Mouse (Mus musculus) right cerebral cortex, postnatal 4 days (tissue): ENCODE measurements at regions not wholly inside any gene's neighbourhood (a gene's known extent, or its start where the extent isn't known, plus 50 kb on each side); places are given as distances from the start of the nearest gene placed in this dataset.

Experiments used
- DNase-seq: peaks from one replicate; pipeline ENCODE4 v3.0.0-alpha.2; 2022

DNA sequence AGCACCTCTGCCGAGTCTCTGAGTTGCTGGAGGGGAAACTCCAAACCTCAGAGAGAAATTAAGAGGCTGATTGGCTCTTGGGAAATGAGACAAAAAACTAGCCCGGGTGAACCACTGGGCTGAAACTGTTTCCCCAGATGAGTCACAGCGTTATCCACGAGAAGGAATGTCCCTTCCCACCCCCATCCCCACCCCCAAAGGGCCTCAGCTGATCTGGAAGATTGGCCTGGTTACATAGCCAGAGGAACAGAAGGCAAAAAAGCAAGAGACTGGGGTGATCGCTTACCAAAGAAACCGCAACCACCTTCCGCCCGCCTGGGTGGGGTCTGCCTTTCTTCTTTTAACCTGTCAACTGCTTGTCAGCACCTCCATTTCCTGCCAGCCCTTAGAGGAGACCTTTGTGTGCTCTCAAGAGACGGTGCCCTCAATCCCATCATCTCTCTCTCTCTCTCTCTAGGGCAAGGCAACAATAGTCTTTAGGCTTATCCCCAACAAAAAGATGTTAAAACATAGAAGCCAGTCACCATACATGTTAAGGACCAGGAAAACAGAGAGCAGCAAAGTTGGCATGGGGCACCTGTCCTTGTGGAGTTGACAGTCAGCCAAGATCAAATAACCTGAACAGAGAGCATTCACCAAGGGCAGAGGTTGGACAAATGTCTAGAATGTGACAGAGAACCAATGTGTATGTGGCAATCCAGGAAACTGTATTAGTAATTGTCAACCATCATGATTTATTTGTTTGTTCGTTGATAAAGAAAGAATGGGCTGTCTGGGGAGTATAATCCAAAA, 244.4 kb downstream of the Rplp1 start:
- DNase-seq, result no peak

DNA sequence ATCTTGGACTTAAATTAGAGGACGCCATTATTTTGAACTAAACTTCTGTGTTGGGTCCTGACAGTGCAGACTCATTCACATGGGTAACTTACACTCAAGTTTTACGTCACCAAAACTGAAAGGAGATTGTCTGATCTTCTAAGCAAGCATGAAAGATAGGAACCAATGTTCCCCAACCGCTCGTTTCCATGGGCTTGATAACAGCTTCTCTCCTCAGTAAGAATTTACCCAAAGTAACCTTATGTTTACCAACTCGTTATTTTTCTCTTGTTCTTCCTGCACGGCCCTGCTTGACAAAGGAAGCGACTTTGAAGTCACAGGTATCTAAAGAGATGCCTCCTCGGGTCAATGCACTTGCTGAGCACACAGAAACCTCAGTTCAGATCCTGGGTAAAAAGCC, 245.6 kb downstream of the Rplp1 start:
- DNase-seq, result no peak

DNA sequence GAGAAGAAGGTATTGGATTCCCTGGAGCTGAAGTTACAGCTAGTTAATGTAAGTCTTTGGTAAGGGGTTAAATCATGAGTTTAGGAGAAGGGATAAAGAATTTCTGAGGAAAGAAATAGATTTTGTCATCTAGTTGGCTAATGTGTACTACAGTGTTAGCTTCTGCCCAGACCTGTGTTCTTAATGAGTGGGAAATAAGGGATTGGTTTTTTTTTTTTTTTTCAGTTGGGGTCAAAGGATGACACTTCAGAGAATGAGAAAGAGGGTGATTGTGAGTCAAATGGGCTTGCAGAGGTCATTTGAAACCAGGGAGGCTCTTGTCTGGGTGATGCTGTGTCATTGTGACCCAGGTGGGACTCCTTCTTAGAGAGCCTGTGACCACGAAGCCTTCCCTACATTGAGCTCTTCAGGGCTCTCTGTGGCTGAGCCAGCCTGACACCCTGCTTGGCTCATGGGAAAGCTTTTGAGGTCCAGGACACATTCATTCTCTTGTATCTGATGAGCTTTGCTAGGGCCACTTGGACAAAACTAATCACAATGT, 246.1 kb downstream of the Rplp1 start:
- no peak for DNase-seq

DNA sequence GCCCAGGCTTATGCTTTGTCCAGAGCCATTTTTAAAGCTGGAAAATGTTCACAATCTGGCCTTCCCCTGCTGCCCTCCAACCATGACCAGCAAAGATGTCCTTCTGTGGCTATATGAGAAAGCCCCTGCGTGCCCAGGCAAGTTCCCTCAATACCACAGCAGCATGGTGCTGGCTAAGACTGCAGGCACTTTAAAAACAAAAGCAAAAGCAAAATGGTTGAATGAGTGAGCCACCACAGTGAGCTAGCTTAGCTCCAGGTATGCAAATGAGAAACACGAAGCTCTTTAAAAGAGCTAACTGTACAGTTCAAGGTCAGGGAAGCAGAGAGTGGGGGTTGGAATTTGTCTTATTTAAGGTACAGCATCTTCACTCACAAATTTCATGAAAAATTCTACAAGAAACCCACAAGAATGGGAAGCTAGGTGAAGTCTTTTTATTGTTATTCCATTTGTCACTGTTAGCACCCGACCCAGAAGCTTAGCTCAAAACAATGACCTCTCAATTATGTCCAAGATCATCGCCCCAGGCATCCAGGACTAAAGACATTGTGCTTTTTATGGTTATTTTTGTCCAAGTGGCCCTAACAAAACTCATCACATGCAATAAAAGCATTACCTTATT, 246.8 kb downstream of the Rplp1 start:
- no peak for DNase-seq

DNA sequence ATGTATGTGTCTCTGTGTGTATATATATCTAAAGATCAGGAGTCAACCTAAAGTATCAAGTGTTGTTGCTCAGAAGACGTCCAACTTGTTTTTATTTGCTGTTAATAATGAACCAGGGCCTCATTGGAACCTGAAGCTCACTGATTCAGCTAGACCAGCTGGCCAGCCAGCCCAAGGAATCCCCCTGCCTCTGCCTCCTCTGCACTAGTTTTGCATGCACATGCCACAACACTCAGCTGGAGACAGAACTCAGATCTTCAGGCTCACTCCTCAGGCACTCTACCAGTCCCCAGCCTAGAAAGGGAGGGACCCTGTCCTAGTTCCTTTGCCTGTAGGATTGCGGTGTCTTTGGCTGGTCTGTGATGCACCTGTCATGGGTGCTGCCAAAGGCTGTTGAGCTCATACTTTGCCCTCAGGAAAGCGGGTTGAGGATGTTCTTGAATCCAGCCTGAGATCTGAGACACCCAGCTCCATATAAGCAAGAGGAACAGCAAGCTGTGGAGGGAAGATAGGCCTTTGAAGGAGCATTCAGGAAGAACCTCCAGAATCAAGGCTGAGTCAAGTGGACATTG, 247.5 kb downstream of the Rplp1 start:
- no peak for DNase-seq

DNA sequence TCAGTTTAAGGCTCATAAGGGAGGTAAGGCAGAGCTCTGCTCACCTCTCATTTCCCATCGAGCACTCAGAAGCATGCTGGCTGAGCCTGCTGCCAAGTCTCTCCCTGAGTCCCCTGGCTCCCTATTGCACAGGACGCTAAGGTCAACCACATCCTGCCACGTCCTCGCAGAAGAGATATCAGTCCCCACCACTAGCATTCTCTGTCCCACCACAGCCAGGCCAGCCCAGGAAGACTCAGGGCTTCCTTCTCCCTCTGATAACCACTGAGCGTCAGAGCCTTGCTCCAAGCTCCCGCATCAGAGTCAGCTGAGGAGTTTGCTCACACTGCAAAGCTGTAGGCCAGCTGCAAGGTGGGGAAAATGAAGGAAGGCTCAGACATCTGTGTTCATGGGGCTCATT, 248.2 kb downstream of the Rplp1 start:
- no peak for DNase-seq

DNA sequence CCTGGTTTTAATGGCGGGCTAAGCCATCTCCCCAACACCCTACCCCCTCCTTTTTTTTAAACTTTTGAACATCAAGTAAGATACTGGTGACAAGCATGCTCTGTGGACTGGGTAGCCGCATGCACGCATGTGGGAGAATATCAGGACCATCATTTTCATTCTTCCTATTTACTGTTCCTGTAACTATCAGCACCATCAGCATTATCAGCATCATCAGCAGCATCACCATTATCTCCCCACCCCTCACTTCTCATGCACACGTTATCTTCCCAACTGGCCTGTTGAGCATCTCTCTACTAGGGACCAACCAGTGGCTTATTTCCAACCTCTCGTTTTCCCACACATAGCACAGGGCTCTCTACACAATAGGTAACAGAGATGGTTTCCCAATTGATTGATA, 249.1 kb downstream of the Rplp1 start:
- DNase-seq, result no peak

DNA sequence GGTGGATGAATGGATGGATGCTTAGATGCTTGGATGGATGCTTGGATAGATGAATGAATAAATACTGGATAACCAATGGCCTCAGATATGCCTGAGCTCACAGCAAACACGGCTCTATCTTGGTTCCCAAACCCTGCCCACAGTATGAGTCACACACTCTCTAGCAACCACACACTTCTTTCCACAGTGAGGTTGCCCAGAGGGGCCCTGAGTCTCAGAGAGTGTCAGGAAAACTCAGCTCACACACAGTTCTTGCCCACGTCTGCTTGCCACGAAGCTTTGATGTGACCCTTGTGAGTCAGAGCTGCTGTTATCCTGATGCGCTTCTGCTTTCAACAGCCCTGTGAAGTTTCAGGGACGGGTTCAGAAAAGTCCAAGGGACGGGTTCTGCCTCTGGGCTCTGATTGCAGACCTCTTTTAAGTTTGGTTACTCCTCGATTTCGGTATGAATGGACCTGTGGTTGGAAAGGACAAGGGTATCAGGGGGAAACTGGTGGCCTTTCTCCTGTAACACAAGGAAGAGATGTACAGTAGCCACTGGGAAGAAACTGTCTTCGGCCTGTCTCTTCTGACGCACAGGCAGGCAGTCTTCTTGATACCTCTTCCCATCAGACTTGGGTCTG, 250.2 kb downstream of the Rplp1 start:
- no peak for DNase-seq

DNA sequence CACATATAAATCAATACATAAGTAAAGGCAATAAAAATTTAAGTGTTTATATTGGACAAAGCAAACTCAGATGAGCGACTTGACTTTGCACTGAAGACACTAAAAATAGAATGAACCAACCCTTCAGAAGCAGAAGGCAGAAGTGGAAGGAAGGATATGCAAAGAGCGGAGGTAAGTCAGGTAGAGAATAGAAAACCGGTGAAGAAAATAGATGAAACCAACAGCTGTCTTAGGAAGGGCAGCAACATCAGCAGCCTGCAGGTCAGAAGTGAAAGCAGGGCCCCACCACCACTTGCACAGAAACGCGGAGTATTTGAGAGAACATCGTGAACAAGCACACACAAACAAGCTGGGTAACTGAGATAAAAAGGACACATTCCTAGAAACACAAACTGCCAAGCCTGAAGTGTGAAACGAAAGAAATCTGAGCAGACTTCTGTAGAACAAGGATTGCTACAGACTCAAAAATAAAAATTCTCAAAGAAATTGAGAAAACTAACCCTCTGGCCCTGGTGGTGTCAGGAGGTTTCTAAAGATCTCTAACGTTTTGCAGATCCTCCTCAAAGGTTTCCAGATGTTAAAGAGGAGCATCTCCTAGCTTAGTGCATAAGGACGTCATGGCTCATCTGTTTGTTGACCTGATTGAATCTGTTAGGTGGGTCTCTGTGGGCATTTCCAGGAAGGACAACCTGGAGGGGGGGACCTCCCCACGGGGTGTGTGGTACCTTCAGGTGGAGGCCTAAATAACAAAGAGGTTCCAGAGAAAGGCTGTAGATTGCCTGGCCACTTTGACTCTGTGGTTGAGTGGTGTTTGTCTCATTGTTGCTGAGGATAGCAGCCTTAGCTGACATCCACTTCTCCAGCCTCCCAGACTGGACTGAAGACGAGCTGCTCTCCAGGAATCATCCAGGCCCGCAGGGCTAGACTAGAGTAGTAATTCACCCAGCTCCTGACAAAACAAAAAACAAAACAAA, 252.0 kb downstream of the Rplp1 start:
- no peak for DNase-seq

DNA sequence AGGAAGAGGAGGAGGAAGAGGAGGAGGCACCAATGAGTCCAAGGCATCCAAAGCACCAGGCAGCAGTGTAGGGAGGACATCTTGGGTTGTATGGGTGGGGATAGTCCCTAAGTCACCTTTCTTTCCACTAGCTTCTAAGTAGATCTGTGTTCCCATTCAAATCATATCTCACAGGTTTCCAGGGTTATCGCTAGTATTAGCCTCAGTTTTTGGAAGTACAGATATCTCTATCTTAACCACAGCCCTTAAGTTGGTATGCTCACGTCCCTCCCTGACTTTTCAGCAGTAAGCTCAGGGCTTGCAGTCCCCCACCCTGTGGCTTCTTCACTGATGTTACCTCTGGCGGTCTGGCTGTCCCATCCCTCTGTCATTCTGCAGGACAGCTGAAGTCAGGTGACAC, 254.2 kb downstream of the Rplp1 start:
- no peak for DNase-seq

DNA sequence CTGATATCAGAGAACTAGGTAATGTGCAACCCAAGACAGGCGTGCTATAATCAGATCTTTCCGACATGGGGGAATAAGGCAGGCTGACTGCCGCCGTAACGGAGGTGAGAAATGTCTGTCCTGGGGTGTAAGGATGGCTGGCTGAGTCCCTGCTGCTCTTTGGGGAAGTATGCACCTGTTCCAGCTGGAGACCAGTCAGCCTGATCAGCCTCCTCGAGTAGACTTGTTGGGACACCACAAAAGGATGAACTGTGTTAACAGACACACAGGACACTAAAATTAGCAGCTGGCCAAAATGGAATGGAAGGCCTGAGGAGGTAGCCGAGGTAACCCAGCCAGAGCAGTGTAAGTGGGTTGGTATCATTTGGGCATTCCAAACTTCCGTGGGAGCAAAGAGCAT, 256.3 kb downstream of the Rplp1 start:
- DNase-seq, result no peak

DNA sequence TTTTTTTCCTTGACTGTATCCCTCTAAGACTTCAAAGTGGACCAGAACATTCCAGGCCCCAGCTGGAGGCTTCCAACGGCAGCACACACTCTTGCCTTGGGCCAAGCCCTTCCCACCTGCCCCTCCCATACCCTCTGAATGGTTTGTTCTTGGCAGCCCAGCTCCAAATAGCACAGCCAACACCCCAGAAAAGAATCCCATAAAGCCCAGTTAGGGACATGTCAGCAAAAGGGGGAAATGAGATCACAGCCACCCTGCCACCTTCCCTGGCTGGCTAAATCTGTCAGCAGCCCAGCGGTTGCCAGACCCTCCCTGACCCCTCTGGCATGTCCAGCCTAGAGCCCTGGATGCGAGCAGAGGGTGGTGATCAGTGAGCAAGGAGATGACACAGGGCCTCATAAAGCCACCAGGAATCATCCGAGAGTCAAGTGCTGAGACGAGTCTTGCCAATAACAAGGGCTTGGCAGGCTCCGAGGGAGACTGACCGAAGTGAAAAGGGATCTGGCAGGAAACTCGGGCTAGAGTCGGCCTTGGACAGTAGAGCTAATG, 258.8 kb downstream of the Rplp1 start:
- DNase-seq, result no peak

DNA sequence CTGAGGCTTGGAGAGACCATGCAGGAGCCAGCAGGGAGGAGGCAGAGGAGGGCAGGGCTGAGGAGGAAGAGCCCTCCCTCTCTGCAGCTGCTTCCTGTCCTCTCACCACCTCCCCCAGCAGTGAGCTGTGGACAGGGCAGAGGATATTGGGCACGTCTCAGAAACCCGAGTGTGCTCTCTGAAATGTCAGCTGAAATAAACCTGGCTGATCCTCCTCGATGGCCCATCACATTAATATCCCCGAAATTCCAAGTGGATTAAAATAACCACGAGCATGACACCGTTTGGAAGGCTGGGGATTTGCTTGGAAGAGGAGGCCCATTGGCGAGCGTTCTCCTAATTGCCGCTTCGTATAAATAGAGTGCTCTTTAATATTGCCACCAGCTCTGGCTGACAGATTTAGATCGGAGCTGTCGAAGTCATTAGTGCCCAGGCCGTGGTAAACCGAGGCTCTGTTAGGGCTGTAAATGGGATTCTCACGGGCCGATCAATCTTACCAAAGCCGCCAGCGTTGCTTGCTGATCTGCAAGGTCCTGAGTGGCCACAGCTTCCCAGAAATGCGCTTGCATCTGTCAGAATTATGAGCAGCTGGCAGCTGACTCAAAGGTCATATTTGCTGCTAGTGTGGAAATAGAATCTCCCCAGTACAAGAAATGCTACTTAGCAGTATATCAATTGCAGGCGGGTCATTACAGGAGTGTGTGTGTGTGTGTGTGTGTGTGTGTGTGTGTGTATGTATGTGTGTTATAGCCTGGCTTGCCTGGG, 268.5 kb downstream of the Rplp1 start:
- no peak for DNase-seq

DNA sequence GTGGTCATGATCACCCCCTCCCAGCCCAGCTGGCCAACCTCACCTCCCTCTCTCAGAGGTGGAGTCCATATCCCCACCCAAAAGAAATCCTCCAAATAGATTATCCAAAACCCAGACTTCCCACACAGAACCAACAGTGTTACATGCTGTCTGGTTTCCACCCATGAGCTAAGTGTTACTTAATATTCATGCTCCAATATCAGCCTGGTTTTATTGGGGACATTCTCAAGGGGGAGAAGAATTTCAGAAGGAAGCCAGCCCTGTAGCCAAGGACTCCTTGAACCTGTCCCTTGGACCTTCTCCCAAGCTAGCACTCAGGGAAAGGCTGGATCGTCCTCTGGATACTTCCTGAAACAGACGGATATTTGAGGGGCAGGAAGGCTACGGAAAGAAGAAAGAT, 268.6 kb downstream of the Tle3 start:
- DNase-seq, result no peak

DNA sequence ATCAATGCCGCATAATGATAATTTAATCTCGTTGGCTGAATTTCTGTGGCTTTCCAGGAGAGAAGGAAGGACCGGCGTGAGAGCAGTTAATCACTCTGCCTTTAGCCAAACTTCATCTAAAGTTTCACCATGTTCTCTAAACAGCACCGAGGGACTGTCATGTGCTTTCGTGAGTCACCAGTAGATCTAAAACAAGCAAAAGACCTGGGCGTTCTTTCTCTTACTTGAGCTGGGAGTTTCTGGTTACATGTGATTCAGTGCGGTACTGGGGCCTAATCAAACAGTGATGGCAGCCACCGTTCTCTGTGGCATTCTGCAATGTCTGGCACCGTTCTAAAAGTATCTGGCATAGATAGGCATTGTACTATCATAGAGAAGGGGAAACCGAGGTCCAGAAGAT, 266.7 kb downstream of the Tle3 start:
- no peak for DNase-seq

DNA sequence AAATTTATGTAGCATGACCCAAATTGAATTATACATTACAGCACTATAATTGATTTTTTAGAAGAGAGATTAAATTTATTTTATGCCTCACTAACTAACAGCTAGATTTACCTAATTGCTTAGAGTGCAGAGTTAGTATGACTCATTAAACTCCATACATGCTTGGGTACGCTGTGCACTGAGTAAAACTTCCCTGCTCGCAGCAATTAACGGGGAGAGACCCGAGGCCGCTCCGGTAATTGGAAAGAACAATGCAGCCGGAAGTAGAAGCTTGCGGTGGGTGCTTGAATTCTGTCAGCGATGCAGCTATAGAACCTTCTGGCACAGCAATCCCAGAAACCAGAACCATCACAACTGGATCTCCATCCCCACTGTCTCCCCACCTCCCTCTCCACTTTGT, 261.8 kb downstream of the Tle3 start:
- DNase-seq, result no peak

DNA sequence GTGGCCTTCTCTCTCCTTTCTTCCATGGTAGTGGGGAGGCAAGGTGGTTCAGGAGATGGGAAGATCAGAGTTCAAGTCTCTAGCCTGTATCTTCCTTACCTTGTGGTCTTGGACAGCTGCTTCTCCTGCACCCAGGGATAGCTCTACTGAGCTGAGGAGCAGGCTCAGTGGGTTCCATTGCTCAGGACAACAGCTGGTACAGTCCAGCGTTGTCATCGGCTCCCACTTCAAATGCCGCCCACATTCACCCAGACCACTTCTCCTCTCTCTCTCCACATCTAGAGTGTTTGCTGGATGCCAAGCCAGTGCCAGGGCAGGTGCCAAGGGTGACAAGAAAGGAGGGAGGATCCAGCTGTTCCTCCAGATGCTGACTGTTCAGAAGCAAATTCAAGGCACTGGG, 260.4 kb downstream of the Tle3 start:
- no peak for DNase-seq

DNA sequence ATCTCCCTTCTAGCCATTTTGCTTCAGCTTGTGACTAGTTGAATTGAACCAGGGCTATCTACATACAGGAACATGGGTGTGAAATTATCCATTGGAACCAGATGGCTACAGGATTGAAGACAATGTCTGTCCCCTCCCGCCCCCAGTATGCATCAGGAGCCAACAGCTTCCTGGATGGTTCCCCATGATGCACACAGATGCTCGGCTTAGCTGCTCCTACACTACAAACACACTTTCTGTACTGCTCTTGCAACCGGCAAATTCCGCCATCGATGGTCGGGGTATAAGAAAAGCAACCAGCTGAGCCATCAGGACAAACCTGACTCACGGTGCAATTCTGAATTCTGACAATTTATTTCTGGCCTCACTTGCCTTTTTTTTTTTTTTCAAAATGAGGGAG, 258.9 kb downstream of the Tle3 start:
- DNase-seq, result no peak

DNA sequence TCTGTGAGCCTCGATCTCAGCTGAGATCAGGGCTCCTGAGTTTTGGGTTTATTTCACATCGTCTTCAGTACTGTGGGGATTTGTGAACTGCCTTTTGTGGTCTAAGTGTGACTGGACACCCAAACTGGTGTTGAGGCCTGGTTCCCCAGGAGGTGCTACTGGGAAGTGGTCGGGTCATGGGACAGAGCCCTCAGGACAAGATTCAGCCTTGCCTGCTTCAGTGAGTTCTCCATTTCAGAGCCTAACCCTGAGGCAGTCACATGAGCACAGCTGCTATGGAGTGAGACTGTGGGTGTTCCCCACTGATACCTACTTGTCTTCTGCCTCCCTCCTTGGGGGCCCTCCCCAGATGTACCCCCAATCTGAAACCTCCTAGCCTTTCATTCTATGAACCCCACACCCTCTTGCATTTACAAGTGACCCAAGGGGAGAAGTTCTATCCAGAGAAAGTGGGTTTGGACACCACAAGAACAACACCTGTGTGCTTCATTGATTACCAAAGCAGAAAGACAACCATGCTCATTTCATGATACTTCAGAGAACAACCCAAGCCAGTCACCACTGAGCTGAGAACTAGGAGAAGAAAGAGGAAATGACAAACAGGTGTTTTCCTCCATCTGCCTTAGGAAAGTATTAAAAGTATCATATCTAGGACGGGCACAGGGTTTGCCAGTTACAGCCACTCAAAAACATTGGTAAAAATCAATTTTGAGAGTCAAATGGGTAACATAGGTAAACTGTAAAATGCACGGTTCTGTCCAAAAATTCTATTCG, 255.8 kb downstream of the Tle3 start:
- no peak for DNase-seq

DNA sequence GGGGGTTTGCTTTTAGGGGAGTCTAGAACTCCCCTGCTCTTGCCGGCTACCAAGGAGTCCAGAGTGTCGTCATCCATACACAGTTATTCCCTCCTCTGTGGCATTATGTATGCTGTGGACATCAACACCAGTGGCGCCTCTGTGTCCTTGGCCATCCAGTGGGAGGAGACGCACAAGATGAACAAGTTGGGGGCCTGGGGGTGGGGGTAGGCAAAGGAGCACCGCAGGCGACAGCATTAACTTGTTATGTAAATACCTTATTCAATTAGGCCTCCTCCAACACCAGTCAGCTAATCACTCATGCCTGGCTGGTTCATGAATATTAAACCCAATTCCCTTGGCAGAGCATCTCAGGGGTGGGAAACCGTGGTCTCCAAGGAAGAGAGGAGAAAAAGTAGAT, 250.8 kb downstream of the Tle3 start:
- no peak for DNase-seq

DNA sequence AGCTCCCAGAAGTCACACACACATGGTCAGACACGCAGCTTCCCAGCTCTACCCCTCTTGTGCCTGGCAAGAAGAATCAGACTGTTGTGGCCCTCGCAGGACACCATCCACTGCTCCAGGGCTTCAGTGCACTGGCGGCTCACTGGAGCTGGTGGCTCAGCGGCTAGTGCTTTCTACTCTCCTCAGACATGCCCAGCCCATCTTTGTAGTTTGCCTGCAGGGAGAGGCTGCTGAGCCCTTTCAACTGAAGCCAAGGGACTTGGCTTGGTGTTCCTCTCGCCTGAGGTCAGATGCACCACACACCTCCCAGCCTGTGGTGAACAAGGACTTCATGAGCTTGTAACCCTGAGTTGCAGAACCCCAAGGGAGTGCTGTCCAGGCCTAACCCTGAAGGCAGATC, 249.8 kb downstream of the Tle3 start:
- DNase-seq, result no peak
